ENCODE assay signal across 9 mouse cellular contexts in the genomic region with DNA sequence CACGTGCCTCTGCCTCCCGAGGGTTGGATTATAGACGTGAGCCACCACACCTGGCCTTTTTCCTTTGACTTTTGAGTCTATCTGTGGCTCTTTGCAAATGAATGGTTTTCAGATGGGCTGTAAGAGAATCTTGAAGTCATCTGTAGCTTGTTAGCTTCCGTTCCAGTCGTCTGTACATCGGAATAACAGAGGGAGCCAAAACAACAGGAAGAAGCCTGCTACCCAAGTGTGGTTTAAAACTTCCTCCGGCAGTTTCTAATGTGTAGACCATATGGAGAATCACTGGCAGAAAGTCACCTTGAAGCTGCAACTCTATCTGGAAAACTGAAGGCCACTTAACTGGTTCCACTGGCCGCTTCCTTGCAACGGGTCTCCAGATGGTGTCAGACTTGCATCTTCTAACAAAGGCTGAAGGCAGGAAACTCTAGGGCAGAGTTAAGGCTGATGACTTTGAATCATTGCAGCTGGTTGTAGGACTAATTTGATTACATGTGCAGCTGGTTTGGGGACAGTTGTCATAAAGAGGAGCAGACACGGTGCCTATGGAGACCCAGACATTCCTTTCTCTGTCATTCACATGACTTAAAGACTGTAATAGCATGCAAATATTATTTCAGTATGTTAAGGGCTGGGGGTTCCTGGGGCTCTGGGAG. TPM values are rescaled to one million over a fixed set of nuclear protein-coding genes. Genes with fewer than 3 reads are reported as not detected.
DNase-seq lines count a peak whose midpoint lies in the region; ATAC-seq and TF ChIP-seq lines count a peak whose summit lies in the region.
"Had no signal": no experiment of that assay in that cellular context is flagged by ENCODE, and none has a peak within 500 bp of the region (broad histone marks: within the 10 kb centered on the region; RNA-seq: fewer than 3 reads in every experiment).

No protein-coding gene starts in this region.

- H3K4me3 ChIP-seq in heart, embryonic 12.5 days, result no peak overlapping the region
- H3K4me3 ChIP-seq in ES-E14 (ENCODE audit: insufficient read depth in 1 of 2, low read depth in 1 of 2, low read length in 2 of 2, poor library complexity in 1 of 2, severe bottlenecking in 1 of 2), result no peak overlapping the region
- no peak overlapping the region for H3K4me3 ChIP-seq in lung, postnatal 0 days (ENCODE audit: low read depth, low read length)

- ATAC-seq in heart, embryonic 12.5 days (ENCODE audit: insufficient number of reproducible peaks, low FRiP score), result no peak
- ATAC-seq in lung, postnatal 0 days, result peak; percentile 72

- no peaks in the 10 kb centered on the region for H3K9me3 ChIP-seq in heart, embryonic 12.5 days (replicated peaks)
- no peaks in the 10 kb centered on the region for H3K9me3 ChIP-seq in ES-E14 (ENCODE audit: control insufficient read depth, insufficient read depth, low read depth, low read length)
- no peaks in the 10 kb centered on the region for H3K9me3 ChIP-seq in lung, postnatal 0 days (ENCODE audit: low read length)

- 47% methylated on average over 10 of the region's 10 CpGs for WGBS in heart, embryonic 12.5 days
- whole genome bisulfite sequencing in lung, postnatal 0 days, result 44% methylated on average over 10 of the region's 10 CpGs

- H3K4me1 ChIP-seq in heart, embryonic 12.5 days (replicated peaks), result no peaks in the 10 kb centered on the region
- peaks cover 3 to 8% of the 10 kb centered on the region in 2 experiments for H3K4me1 ChIP-seq in ES-E14 (ENCODE audit: control insufficient read depth in 2 of 2, insufficient read depth in 2 of 2, low read length in 2 of 2, poor library complexity in 1 of 2)
- no peaks in the 10 kb centered on the region for H3K4me1 ChIP-seq in lung, postnatal 0 days (ENCODE audit: insufficient read depth, low read depth, low read length)

- TF ChIP-seq CTCF in lung, postnatal 0 days (IDR thresholded peaks at IDR 0.05), result peak; percentile 61

- H3K27ac ChIP-seq in heart, embryonic 12.5 days (ENCODE audit: poor library complexity, severe bottlenecking), result no peak overlapping the region
- H3K27ac ChIP-seq in ES-E14 (ENCODE audit: insufficient read depth, low read depth, low read length, poor library complexity, severe bottlenecking), result no peak overlapping the region
- H3K27ac ChIP-seq in lung, postnatal 0 days (ENCODE audit: low read length), result no peak overlapping the region

- in situ Hi-C loops in ES-E14 (cut with MboI; ENCODE audit: low sequenced_read_pairs in 2 of 2, unreplicated experiment in 2 of 2), result loop anchor here in 1 of 2 experiments (25.0 kb wide), 1 partner anchor 344 kb away; no protein-coding TSS in a partner anchor

- H3K27me3 ChIP-seq in heart, embryonic 12.5 days (replicated peaks), result no peaks in the 10 kb centered on the region
- H3K27me3 ChIP-seq in lung, postnatal 0 days (replicated peaks; ENCODE audit: insufficient read depth, low read length), result no peaks in the 10 kb centered on the region

- H3K36me3 ChIP-seq in heart, embryonic 12.5 days, result no peaks in the 10 kb centered on the region
- no peaks in the 10 kb centered on the region for H3K36me3 ChIP-seq in ES-E14 (ENCODE audit: control insufficient read depth, insufficient read depth, low read length, poor library complexity, severe bottlenecking)
- no peaks in the 10 kb centered on the region for H3K36me3 ChIP-seq in lung, postnatal 0 days (ENCODE audit: insufficient read depth, low read length)

- H3K4me2 ChIP-seq in heart, embryonic 12.5 days, result no peak overlapping the region
- H3K4me2 ChIP-seq in lung, postnatal 0 days (replicated peaks; ENCODE audit: low read depth, low read length), result no peak overlapping the region

- intact Hi-C loops in heart, postnatal 10 days (cut with DNase I), result loop anchor here (5.0 kb wide), 2 partner anchors 334 to 354 kb away; no protein-coding TSS in a partner anchor

- TF ChIP-seq EP300 in lung, postnatal 0 days (IDR thresholded peaks at IDR 0.05), result no peak

- no peak overlapping the region for H3K9ac ChIP-seq in heart, embryonic 12.5 days
- H3K9ac ChIP-seq in ES-E14 (ENCODE audit: insufficient read depth, low read depth, low read length, poor library complexity, severe bottlenecking), result no peak overlapping the region
- no peak overlapping the region for H3K9ac ChIP-seq in lung, postnatal 0 days (replicated peaks; ENCODE audit: low read depth)

- peak; percentile 35 to 51 for DNase-seq in heart, adult 18-20 months
- DNase-seq in ES-E14 (ENCODE audit: low read depth, low spot score), result peak; percentile 45
- DNase-seq in heart, postnatal 10 days, result peak; percentile 52 to 71
- peak; percentile 63 for DNase-seq in lung, postnatal 0 days (ENCODE audit: low spot score)
- DNase-seq in thymus, postnatal 10 days (ENCODE audit: low spot score in 2 of 2), result peak; percentile 7 to 20
- DNase-seq in layer of hippocampus, postnatal 14 days (ENCODE audit: low spot score in 2 of 2), result no peak
- no peak for DNase-seq in cerebellum, postnatal 10 days

TF ChIP-seq in ES-E14, 5 proteins besides CTCF, POLR2A, EP300 and RAD21:
- TF ChIP-seq HCFC1 (IDR thresholded peaks at IDR 0.05; ENCODE audit: borderline replicate concordance, insufficient read depth, low read length), result no peak
- TF ChIP-seq ZC3H11A (IDR thresholded peaks at IDR 0.05; ENCODE audit: borderline replicate concordance, low read depth, low read length), result no peak
- TF ChIP-seq ZNF384 (IDR thresholded peaks at IDR 0.05; ENCODE audit: low read depth, low read length), result no peak
- no peak; the same call in 1 of the 2 replicates for TF ChIP-seq CHD2 (IDR thresholded peaks at IDR 0.05; ENCODE audit: low read depth, low read length)
- TF ChIP-seq MAFK (IDR thresholded peaks at IDR 0.05; ENCODE audit: insufficient read depth, low read depth, low read length), result no peak
TF ChIP-seq in ES-E14: peak in this region for 0.

RNA-seq across cellular contexts. Expression of a gene that starts 12.0 kb away (rescaled TPM):
- 10 to 100 TPM; 23.7 to 26.7 TPM for total RNA-seq in heart, adult 18-20 months (2021)
- polyA plus RNA-seq in heart, embryonic 12.5 days (2016; fragmentation: Nextera tagmentation; extraction: Ambion mirVana), result 20.6 and 25.3 TPM in 2 replicates
- total RNA-seq in ES-E14 (2012; rRNA removed), result 31.1 and 38.4 TPM in 2 replicates
- total RNA-seq in heart, postnatal 10 days (2021), result 10 to 100 TPM; 31.6 to 35.2 TPM
- 22.9 and 23.5 TPM in 2 replicates for polyA plus RNA-seq in lung, postnatal 0 days (2015; fragmentation: Nextera tagmentation; extraction: Ambion mirVana)
- total RNA-seq in layer of hippocampus, postnatal 14 days (2021), result 10 to 100 TPM; 40.1 to 40.9 TPM

RNA-seq across cellular contexts. Expression of a gene that starts 49.3 kb away (rescaled TPM):
- not detected for total RNA-seq in heart, adult 18-20 months (2021)
- 0.08 TPM in 1 of 2 replicates, not detected in the other for polyA plus RNA-seq in heart, embryonic 12.5 days (2016; fragmentation: Nextera tagmentation; extraction: Ambion mirVana)
- 0.04 and 0.11 TPM in 2 replicates for total RNA-seq in ES-E14 (2012; rRNA removed)
- not detected for total RNA-seq in heart, postnatal 10 days (2021)
- 0.04 TPM in 1 of 2 replicates, not detected in the other for polyA plus RNA-seq in lung, postnatal 0 days (2015; fragmentation: Nextera tagmentation; extraction: Ambion mirVana)
- total RNA-seq in layer of hippocampus, postnatal 14 days (2021), result under 1 TPM; 0.30 to 0.31 TPM
- total RNA-seq: liver, adult 2 months had no signal
- polyA plus RNA-seq: liver, adult 2 months had no signal

Comparison
In these comparisons a context has a peak if more than half of its experiments do, and no peak if none do; other contexts are left out.
1. DNase-seq: peak in heart, adult 18-20 months (2 of 2), ES-E14 (single experiment), heart, postnatal 10 days (2 of 2), lung, postnatal 0 days (single experiment) and thymus, postnatal 10 days (2 of 2); none in layer of hippocampus, postnatal 14 days (0 of 2) and cerebellum, postnatal 10 days (0 of 2).